Mouse (Mus musculus): ENCODE data around the gene Aip. TPM values are rescaled to one million over a fixed set of nuclear protein-coding genes. Genes with fewer than 3 reads are reported as not detected.

Aip gene
- total RNA-seq, 1 experiment, result 26.9 TPM

GRCm38 (mm10) chr19:4112063-4112960 lies 13.3 kb downstream of the Aip start:
- in situ Hi-C loops (cut with MboI; ENCODE audit: low sequenced_read_pairs in 2 of 2, unreplicated experiment in 2 of 2), result no loop called here
- Histone ChIP-seq H3K27ac (ENCODE audit: insufficient read depth, low read depth, low read length, poor library complexity, severe bottlenecking) (no peak overlapping the region), H3K9me3 (ENCODE audit: control insufficient read depth, insufficient read depth, low read depth, low read length) (no peaks in the 10 kb centered on the region), H3K4me3 (ENCODE audit: insufficient read depth in 1 of 2, low read depth in 1 of 2, low read length in 2 of 2, poor library complexity in 1 of 2, severe bottlenecking in 1 of 2) (no peak overlapping the region), H3K9ac (ENCODE audit: insufficient read depth, low read depth, low read length, poor library complexity, severe bottlenecking) (no peak overlapping the region), H3K36me3 (ENCODE audit: control insufficient read depth, insufficient read depth, low read length, poor library complexity, severe bottlenecking) (peaks cover 19% of the 10 kb centered on the region; the same call in 1 of the 2 replicates), H3K4me1 (ENCODE audit: control insufficient read depth in 2 of 2, insufficient read depth in 2 of 2, low read length in 2 of 2, poor library complexity in 1 of 2) (no peaks in the 10 kb centered on the region; a peak in 1 of 4 replicates)
- TF ChIP-seq CHD2 (IDR thresholded peaks at IDR 0.05; ENCODE audit: low read depth, low read length) (no peak), ZC3H11A (IDR thresholded peaks at IDR 0.05; ENCODE audit: borderline replicate concordance, low read depth, low read length) (no peak), HCFC1 (IDR thresholded peaks at IDR 0.05; ENCODE audit: borderline replicate concordance, insufficient read depth, low read length) (no peak), ZNF384 (IDR thresholded peaks at IDR 0.05; ENCODE audit: low read depth, low read length) (no peak), MAFK (IDR thresholded peaks at IDR 0.05; ENCODE audit: insufficient read depth, low read depth, low read length) (no peak)
- DNase-seq (ENCODE audit: low read depth, low spot score), result no peak

DNA sequence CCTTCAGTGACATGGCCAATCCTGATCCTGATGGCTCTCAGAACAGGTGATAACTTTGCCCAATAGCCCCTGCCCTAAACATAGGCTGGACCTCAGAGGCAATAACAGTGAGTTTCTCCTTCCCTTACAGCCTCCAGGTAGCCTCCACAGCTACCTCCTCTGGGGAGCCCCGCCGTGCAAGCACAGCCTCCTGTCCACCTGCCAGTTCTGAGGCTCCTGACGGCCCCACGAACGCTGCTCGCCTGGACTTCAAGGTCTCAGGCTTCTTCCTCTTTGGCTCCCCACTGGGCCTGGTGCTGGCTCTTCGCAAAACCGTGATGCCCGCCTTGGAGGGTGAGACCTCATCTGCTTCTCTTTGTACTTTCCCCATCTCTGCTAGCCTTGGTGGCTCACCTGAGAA lies 17.1 kb downstream of the Aip start:
- TF ChIP-seq MAFK (IDR thresholded peaks at IDR 0.05; ENCODE audit: insufficient read depth, low read depth, low read length) (no peak), HCFC1 (IDR thresholded peaks at IDR 0.05; ENCODE audit: borderline replicate concordance, insufficient read depth, low read length) (no peak), CHD2 (IDR thresholded peaks at IDR 0.05; ENCODE audit: low read depth, low read length) (no peak), ZC3H11A (IDR thresholded peaks at IDR 0.05; ENCODE audit: borderline replicate concordance, low read depth, low read length) (no peak), ZNF384 (IDR thresholded peaks at IDR 0.05; ENCODE audit: low read depth, low read length) (no peak)
- in situ Hi-C loops (cut with MboI; ENCODE audit: low sequenced_read_pairs in 2 of 2, unreplicated experiment in 2 of 2), result no loop called here
- Histone ChIP-seq H3K9ac (ENCODE audit: insufficient read depth, low read depth, low read length, poor library complexity, severe bottlenecking) (no peak overlapping the region), H3K9me3 (ENCODE audit: control insufficient read depth, insufficient read depth, low read depth, low read length) (no peaks in the 10 kb centered on the region), H3K4me3 (ENCODE audit: insufficient read depth in 1 of 2, low read depth in 1 of 2, low read length in 2 of 2, poor library complexity in 1 of 2, severe bottlenecking in 1 of 2) (no peak overlapping the region), H3K27ac (ENCODE audit: insufficient read depth, low read depth, low read length, poor library complexity, severe bottlenecking) (no peak overlapping the region), H3K4me1 (ENCODE audit: control insufficient read depth in 2 of 2, insufficient read depth in 2 of 2, low read length in 2 of 2, poor library complexity in 1 of 2) (peaks cover 0 to 2% of the 10 kb centered on the region in 2 experiments; a peak in 1 of 4 replicates), H3K36me3 (ENCODE audit: control insufficient read depth, insufficient read depth, low read length, poor library complexity, severe bottlenecking) (peaks cover 2% of the 10 kb centered on the region; the same call in 1 of the 2 replicates)
- DNase-seq (ENCODE audit: low read depth, low spot score), result no peak

- no peak overlapping the region for H3K9ac ChIP-seq (ENCODE audit: insufficient read depth, low read depth, low read length, poor library complexity, severe bottlenecking)
- TF ChIP-seq ZNF384 (IDR thresholded peaks at IDR 0.05; ENCODE audit: low read depth, low read length) (no peak), HCFC1 (IDR thresholded peaks at IDR 0.05; ENCODE audit: borderline replicate concordance, insufficient read depth, low read length) (no peak), CHD2 (IDR thresholded peaks at IDR 0.05; ENCODE audit: low read depth, low read length) (no peak), ZC3H11A (IDR thresholded peaks at IDR 0.05; ENCODE audit: borderline replicate concordance, low read depth, low read length) (no peak)
- in situ Hi-C loops (cut with MboI; ENCODE audit: low sequenced_read_pairs in 2 of 2, unreplicated experiment in 2 of 2), result no loop called here
Measured at GRCm38 (mm10) chr19:4106654-4107053, 19.0 kb downstream of the Aip start.

DNA sequence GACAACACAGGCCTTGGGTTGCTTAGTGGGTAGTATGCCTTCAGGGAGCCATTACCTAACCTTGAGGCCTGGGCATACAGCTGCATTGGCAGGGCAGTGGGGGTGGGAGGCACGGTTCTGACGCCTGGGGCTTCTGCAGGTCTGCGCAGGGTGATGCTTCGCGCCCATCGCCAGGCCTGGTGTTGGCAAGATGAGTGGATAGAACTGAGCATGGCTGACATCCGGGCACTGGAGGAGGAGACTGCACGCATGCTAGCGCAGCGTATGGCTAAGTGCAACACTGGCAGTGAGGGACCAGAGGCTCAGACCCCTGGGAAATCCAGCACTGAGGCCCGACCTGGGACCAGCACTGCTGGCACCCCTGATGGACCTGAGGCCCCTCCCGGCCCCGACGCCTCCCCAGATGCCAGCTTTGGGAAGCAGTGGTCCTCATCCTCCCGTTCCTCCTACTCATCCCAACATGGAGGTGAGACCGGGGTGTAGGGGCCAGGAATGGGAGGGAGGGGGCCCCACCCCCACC lies 20.9 kb downstream of the Aip start:
- no peak for TF ChIP-seq CHD2 (IDR thresholded peaks at IDR 0.05; ENCODE audit: low read depth, low read length)
- TF ChIP-seq HCFC1 (IDR thresholded peaks at IDR 0.05; ENCODE audit: borderline replicate concordance, insufficient read depth, low read length), result no peak
- TF ChIP-seq ZC3H11A (IDR thresholded peaks at IDR 0.05; ENCODE audit: borderline replicate concordance, low read depth, low read length), result no peak
- no peak for TF ChIP-seq ZNF384 (IDR thresholded peaks at IDR 0.05; ENCODE audit: low read depth, low read length)
- TF ChIP-seq MAFK (IDR thresholded peaks at IDR 0.05; ENCODE audit: insufficient read depth, low read depth, low read length), result no peak
- no peak for DNase-seq (ENCODE audit: low read depth, low spot score)
- peaks cover 0 to 2% of the 10 kb centered on the region in 2 experiments; a peak in 1 of 4 replicates for H3K4me1 ChIP-seq (ENCODE audit: control insufficient read depth in 2 of 2, insufficient read depth in 2 of 2, low read length in 2 of 2, poor library complexity in 1 of 2)
- no peaks in the 10 kb centered on the region for H3K9me3 ChIP-seq (ENCODE audit: control insufficient read depth, insufficient read depth, low read depth, low read length)
- no peak overlapping the region for H3K27ac ChIP-seq (ENCODE audit: insufficient read depth, low read depth, low read length, poor library complexity, severe bottlenecking)
- in situ Hi-C loops (cut with MboI; ENCODE audit: low sequenced_read_pairs in 2 of 2, unreplicated experiment in 2 of 2), result no loop called here
- H3K4me3 ChIP-seq (ENCODE audit: insufficient read depth in 1 of 2, low read depth in 1 of 2, low read length in 2 of 2, poor library complexity in 1 of 2, severe bottlenecking in 1 of 2), result no peak overlapping the region
- no peak overlapping the region for H3K9ac ChIP-seq (ENCODE audit: insufficient read depth, low read depth, low read length, poor library complexity, severe bottlenecking)
- H3K36me3 ChIP-seq (ENCODE audit: control insufficient read depth, insufficient read depth, low read length, poor library complexity, severe bottlenecking), result no peaks in the 10 kb centered on the region

More at GRCm38 (mm10) chr19:4106654-4107053, 19.0 kb downstream of the Aip start:
- no peak for DNase-seq (ENCODE audit: low read depth, low spot score)
- H3K4me1 ChIP-seq (ENCODE audit: control insufficient read depth in 2 of 2, insufficient read depth in 2 of 2, low read length in 2 of 2, poor library complexity in 1 of 2), result peaks cover 0 to 2% of the 10 kb centered on the region in 2 experiments; a peak in 1 of 4 replicates
- H3K4me3 ChIP-seq (ENCODE audit: insufficient read depth in 1 of 2, low read depth in 1 of 2, low read length in 2 of 2, poor library complexity in 1 of 2, severe bottlenecking in 1 of 2), result no peak overlapping the region
- H3K27ac ChIP-seq (ENCODE audit: insufficient read depth, low read depth, low read length, poor library complexity, severe bottlenecking), result no peak overlapping the region
- H3K9me3 ChIP-seq (ENCODE audit: control insufficient read depth, insufficient read depth, low read depth, low read length), result no peaks in the 10 kb centered on the region
- no peaks in the 10 kb centered on the region for H3K36me3 ChIP-seq (ENCODE audit: control insufficient read depth, insufficient read depth, low read length, poor library complexity, severe bottlenecking)
